Mouse (Mus musculus) embryonic facial prominence, embryonic 15.5 days (tissue): ENCODE data around the gene Fbf1. TPM values are rescaled to one million over a fixed set of nuclear protein-coding genes. Genes with fewer than 3 reads are reported as not detected.

ENCODE experiments used
- ATAC-seq: fragments of 200-750 bp; cut with Nextera tagmentation; 2 replicates; pipeline ENCODE4 v1.8.0; 2017; ENCODE audit warnings: low read depth, moderate TSS enrichment; ENCODE audit not compliant: insufficient number of reproducible peaks, low FRiP score, low TSS enrichment
- H3K27ac ChIP-seq: fragments of 300-500 bp; sonication (generic); replicated peaks from 2 replicates; pipeline ENCODE4 v1.5.1; 2015; ENCODE audit warnings: mild to moderate bottlenecking, inconsistent platforms
- H3K27me3 ChIP-seq: fragments of 300-500 bp; sonication (generic); 2 replicates; pipeline ENCODE4 v1.6.1; 2015; ENCODE audit warnings: inconsistent platforms
- H3K36me3 ChIP-seq: fragments of 300-500 bp; sonication (generic); 2 replicates; pipeline ENCODE4 v1.6.1; 2015; ENCODE audit warnings: mild to moderate bottlenecking, inconsistent platforms
- H3K4me1 ChIP-seq: fragments of 300-500 bp; sonication (generic); 2 replicates; pipeline ENCODE4 v1.6.1; 2015; ENCODE audit warnings: inconsistent platforms
- H3K4me2 ChIP-seq: fragments of 300-500 bp; sonication (generic); replicated peaks from 2 replicates; pipeline ENCODE4 v1.6.1; 2015; ENCODE audit warnings: mild to moderate bottlenecking, inconsistent platforms
- H3K4me3 ChIP-seq: fragments of 300-500 bp; sonication (generic); replicated peaks from 2 replicates; pipeline ENCODE4 v1.5.1; 2015; ENCODE audit warnings: mild to moderate bottlenecking, inconsistent platforms
- H3K9ac ChIP-seq: fragments of 300-500 bp; sonication (generic); 2 replicates; pipeline ENCODE4 v1.6.1; 2015; ENCODE audit warnings: inconsistent platforms
- H3K9me3 ChIP-seq: fragments of 300-500 bp; sonication (generic); replicated peaks from 2 replicates; pipeline ENCODE4 v1.6.1; 2016; ENCODE audit warnings: inconsistent platforms
- WGBS: fragments of 180-500 bp; shearing (Covaris S2); methylation state at CpG from one replicate; pipeline ENCODE4 v1.1.7; 2015; 5-methylcytosine and 5-hydroxymethylcytosine counted together
- polyA plus RNA-seq: library from polyadenylated mRNA; unstranded; fragments of >200 nt; fragmentation: Nextera tagmentation; extraction: Ambion mirVana; gene quantifications from 2 replicates; pipeline ENCODE4 v1.2.1, GENCODE M21; 2015

The Fbf1 gene
- polyA plus RNA-seq, 1 experiment from 2014 or later = 44.9 TPM

- no peaks in the 10 kb centered on the region for H3K9me3 ChIP-seq
- no peaks in the 10 kb centered on the region for H3K4me1 ChIP-seq
- no peak overlapping the region for H3K27ac ChIP-seq
- WGBS = 85% methylated on average over 20 of the region's 20 CpGs
- H3K4me2 ChIP-seq = no peak overlapping the region
- no peak overlapping the region for H3K9ac ChIP-seq
- H3K36me3 ChIP-seq = peaks cover 82% of the 10 kb centered on the region
- H3K27me3 ChIP-seq = no peaks in the 10 kb centered on the region
- no peak for ATAC-seq
- no peak overlapping the region for H3K4me3 ChIP-seq
Measured at GRCm38 (mm10) chr11:116178411-116179121, 10.6 kb upstream of the Fbf1 start.

GRCm38 (mm10) chr11:116176010-116176409 lies 8.0 kb upstream of the Fbf1 start:
- H3K9me3 ChIP-seq = no peaks in the 10 kb centered on the region
- H3K4me1 ChIP-seq = no peaks in the 10 kb centered on the region
- no peak overlapping the region for H3K4me3 ChIP-seq
- H3K27ac ChIP-seq = no peak overlapping the region
- ATAC-seq = no peak
- no peaks in the 10 kb centered on the region for H3K27me3 ChIP-seq
- WGBS = 82% methylated on average over 7 of the region's 7 CpGs
- no peak overlapping the region for H3K9ac ChIP-seq
- no peak overlapping the region for H3K4me2 ChIP-seq
- peaks cover 88% of the 10 kb centered on the region for H3K36me3 ChIP-seq

- ATAC-seq = no peak
Measured at GRCm38 (mm10) chr11:116174775-116175448, 6.9 kb upstream of the Fbf1 start.

GRCm38 (mm10) chr11:116171959-116172358 lies 4.0 kb upstream of the Fbf1 start:
- H3K27ac ChIP-seq = no peak overlapping the region
- H3K9me3 ChIP-seq = no peaks in the 10 kb centered on the region
- H3K4me2 ChIP-seq = no peak overlapping the region
- no peak for ATAC-seq
- WGBS = 82% methylated on average over 2 of the region's 2 CpGs
- no peaks in the 10 kb centered on the region for H3K27me3 ChIP-seq
- H3K9ac ChIP-seq = no peak overlapping the region
- peaks cover 51% of the 10 kb centered on the region for H3K36me3 ChIP-seq
- H3K4me1 ChIP-seq = peaks cover 2% of the 10 kb centered on the region
- no peak overlapping the region for H3K4me3 ChIP-seq

More at GRCm38 (mm10) chr11:116174775-116175448, 6.9 kb upstream of the Fbf1 start:
- Histone ChIP-seq H3K27ac (no peak overlapping the region), H3K9ac (no peak overlapping the region), H3K9me3 (no peaks in the 10 kb centered on the region), H3K4me1 (no peaks in the 10 kb centered on the region), H3K4me3 (no peak overlapping the region), H3K36me3 (peaks cover 78% of the 10 kb centered on the region), H3K27me3 (no peaks in the 10 kb centered on the region), H3K4me2 (no peak overlapping the region)
- WGBS = 92% methylated on average over 22 of the region's 22 CpGs

GRCm38 (mm10) chr11:116170003-116170800 lies 2.2 kb upstream of the Fbf1 start:
- Histone ChIP-seq H3K27me3 (no peaks in the 10 kb centered on the region), H3K27ac (no peak overlapping the region), H3K36me3 (peaks cover 47% of the 10 kb centered on the region), H3K9me3 (no peaks in the 10 kb centered on the region), H3K4me3 (no peak overlapping the region), H3K4me2 (no peak overlapping the region), H3K4me1 (peaks cover 12% of the 10 kb centered on the region), H3K9ac (no peak overlapping the region)
- 84% methylated on average over 5 of the region's 5 CpGs for WGBS
- ATAC-seq = no peak

GRCm38 (mm10) chr11:116169214-116169613 lies 1.2 kb upstream of the Fbf1 start:
- H3K27ac ChIP-seq = no peak overlapping the region
- H3K9ac ChIP-seq = no peak overlapping the region
- H3K36me3 ChIP-seq = peaks cover 41% of the 10 kb centered on the region
- no peak for ATAC-seq
- 72% methylated on average over 3 of the region's 3 CpGs for WGBS
- H3K4me1 ChIP-seq = peaks cover 12% of the 10 kb centered on the region
- no peaks in the 10 kb centered on the region for H3K9me3 ChIP-seq
- no peak overlapping the region for H3K4me2 ChIP-seq
- no peak overlapping the region for H3K4me3 ChIP-seq
- H3K27me3 ChIP-seq = no peaks in the 10 kb centered on the region

- H3K4me2 ChIP-seq = peak overlapping the region; percentile 70
- H3K4me1 ChIP-seq = peaks cover 18% of the 10 kb centered on the region
- H3K27ac ChIP-seq = peak overlapping the region; percentile 95
- H3K27me3 ChIP-seq = no peaks in the 10 kb centered on the region
- H3K9ac ChIP-seq = peak overlapping the region; percentile 74
- H3K4me3 ChIP-seq = peak overlapping the region; percentile 79
- 2% methylated on average over 6 of the region's 6 CpGs for WGBS
- ATAC-seq = no peak
- peaks cover 30% of the 10 kb centered on the region for H3K36me3 ChIP-seq
- no peaks in the 10 kb centered on the region for H3K9me3 ChIP-seq
Measured at GRCm38 (mm10) chr11:116167232-116167631, 734 bp downstream of the Fbf1 start.

- Histone ChIP-seq H3K9me3 (no peaks in the 10 kb centered on the region), H3K4me2 (no peak overlapping the region), H3K36me3 (peaks cover 49% of the 10 kb centered on the region), H3K4me3 (no peak overlapping the region), H3K27me3 (no peaks in the 10 kb centered on the region), H3K9ac (no peak overlapping the region), H3K27ac (no peak overlapping the region), H3K4me1 (peaks cover 27% of the 10 kb centered on the region)
- WGBS = 58% methylated on average over 9 of the region's 9 CpGs
- ATAC-seq = no peak
Measured at GRCm38 (mm10) chr11:116163002-116163401, 5.0 kb downstream of the Fbf1 start.

- Histone ChIP-seq H3K27me3 (no peaks in the 10 kb centered on the region), H3K4me2 (no peak overlapping the region), H3K36me3 (peaks cover 56% of the 10 kb centered on the region), H3K27ac (peak overlapping the region; percentile 79), H3K9ac (no peak overlapping the region), H3K4me1 (peaks cover 27% of the 10 kb centered on the region), H3K9me3 (no peaks in the 10 kb centered on the region), H3K4me3 (no peak overlapping the region)
- WGBS = 54% methylated on average over 10 of the region's 10 CpGs
- no peak for ATAC-seq
Measured at GRCm38 (mm10) chr11:116162146-116162545, 5.8 kb downstream of the Fbf1 start.

GRCm38 (mm10) chr11:116161312-116161711 lies 6.7 kb downstream of the Fbf1 start:
- 59% methylated on average over 12 of the region's 12 CpGs for WGBS
- no peak overlapping the region for H3K4me2 ChIP-seq
- peaks cover 19% of the 10 kb centered on the region for H3K4me1 ChIP-seq
- no peak overlapping the region for H3K4me3 ChIP-seq
- no peaks in the 10 kb centered on the region for H3K27me3 ChIP-seq
- H3K27ac ChIP-seq = peak overlapping the region; percentile 79
- H3K36me3 ChIP-seq = peaks cover 64% of the 10 kb centered on the region
- peak; percentile 52; the same call in 1 of the 2 replicates for ATAC-seq
- H3K9ac ChIP-seq = no peak overlapping the region
- H3K9me3 ChIP-seq = no peaks in the 10 kb centered on the region

GRCm38 (mm10) chr11:116150960-116151359 lies 17.0 kb downstream of the Fbf1 start:
- Histone ChIP-seq H3K4me3 (no peak overlapping the region), H3K4me1 (no peaks in the 10 kb centered on the region), H3K27ac (no peak overlapping the region), H3K36me3 (peaks cover 97% of the 10 kb centered on the region), H3K9ac (no peak overlapping the region), H3K9me3 (no peaks in the 10 kb centered on the region), H3K27me3 (no peaks in the 10 kb centered on the region), H3K4me2 (no peak overlapping the region)
- WGBS = 96% methylated on average over 2 of the region's 2 CpGs
- no peak for ATAC-seq
